Mouse (Mus musculus) neural tube, embryonic 11.5 days (tissue): ENCODE measurements at regions not wholly inside any gene's neighbourhood (a gene's known extent, or its start where the extent isn't known, plus 50 kb on each side); places are given as distances from the start of the nearest gene placed in this dataset.
"Not testable (repeated sequence)": the region's sequence is repeated elsewhere in the genome, so short reads cannot be mapped to it uniquely, and the experiment has no call there.

Experiments used
- ATAC-seq: fragments of 200-750 bp; cut with Nextera tagmentation; 2 replicates; pipeline ENCODE4 v1.8.0; 2017; ENCODE audit warnings: moderate number of reproducible peaks, mild to moderate bottlenecking, moderate TSS enrichment, moderate library complexity; ENCODE audit not compliant: insufficient read depth, low FRiP score, low TSS enrichment
- DNase-seq: peaks from one replicate; pipeline ENCODE4 v3.0.0-alpha.2; 2015; ENCODE audit warnings: low spot score
- H3K27ac ChIP-seq: fragments of 300-500 bp; sonication (generic); 2 replicates; pipeline ENCODE4 v1.5.1; 2014; ENCODE audit warnings: low read depth, mild to moderate bottlenecking, low read length
- H3K27me3 ChIP-seq: fragments of 300-500 bp; sonication (generic); 2 replicates; pipeline ENCODE4 v1.6.1; 2014; ENCODE audit warnings: mild to moderate bottlenecking, low read length, mixed read lengths; ENCODE audit not compliant: control insufficient read depth, insufficient read depth
- H3K36me3 ChIP-seq: fragments of 300-500 bp; sonication (generic); 2 replicates; pipeline ENCODE4 v1.6.1; 2014; ENCODE audit warnings: mild to moderate bottlenecking, low read length, moderate library complexity, mixed read lengths; ENCODE audit not compliant: control insufficient read depth, insufficient read depth
- H3K4me1 ChIP-seq: fragments of 300-500 bp; sonication (generic); 2 replicates; pipeline ENCODE4 v1.6.1; 2014; ENCODE audit warnings: low read length, mixed read lengths; ENCODE audit not compliant: control insufficient read depth, insufficient read depth
- H3K4me2 ChIP-seq: fragments of 300-500 bp; sonication (generic); 2 replicates; pipeline ENCODE4 v1.6.1; 2014; ENCODE audit warnings: low read depth, mild to moderate bottlenecking, moderate library complexity
- H3K4me3 ChIP-seq: fragments of 300-500 bp; sonication (generic); 2 replicates; pipeline ENCODE4 v1.5.1; 2014; ENCODE audit warnings: low read depth, low read length
- H3K9ac ChIP-seq: fragments of 300-500 bp; sonication (generic); 2 replicates; pipeline ENCODE4 v1.6.1; 2014; ENCODE audit warnings: mild to moderate bottlenecking, low read length
- H3K9me3 ChIP-seq: fragments of 300-500 bp; sonication (generic); 2 replicates; pipeline ENCODE4 v1.6.1; 2016; ENCODE audit warnings: low read length; ENCODE audit not compliant: control insufficient read depth
- WGBS: fragments of 180-500 bp; shearing (Covaris S2); extraction: QIAGEN DNeasy Blood & Tissue Kit; methylation state at CpG from one replicate; pipeline ENCODE4 v1.1.7; 2014; 5-methylcytosine and 5-hydroxymethylcytosine counted together

- ATAC-seq (no peak), DNase-seq (no peak)
- no peaks in the 10 kb centered on the region for H3K4me1 ChIP-seq
- WGBS = 74% methylated on average over 2 of the region's 2 CpGs
- H3K4me3 ChIP-seq = no peak overlapping the region
- H3K9ac ChIP-seq = no peak overlapping the region
- H3K4me2 ChIP-seq = no peak overlapping the region
- H3K27ac ChIP-seq = no peak overlapping the region
- no peaks in the 10 kb centered on the region for H3K9me3 ChIP-seq
- no peaks in the 10 kb centered on the region for H3K36me3 ChIP-seq
- H3K27me3 ChIP-seq = no peaks in the 10 kb centered on the region
Observed at GRCm38 (mm10) chr1:8097046-8097445, 3289.4 kb downstream of the Gm37988 start.

- H3K27me3 ChIP-seq, H3K27ac ChIP-seq, H3K9ac ChIP-seq, H3K4me3 ChIP-seq, H3K4me2 ChIP-seq, H3K9me3 ChIP-seq, ATAC-seq, H3K4me1 ChIP-seq, H3K36me3 ChIP-seq: not testable (repeated sequence)
- DNase-seq = peak; percentile 64
- 50% methylated on average over 8 of the region's 8 CpGs for whole genome bisulfite sequencing
Observed at GRCm38 (mm10) chr1:8123021-8123420, 3290.9 kb upstream of the A830018L16Rik start.

GRCm38 (mm10) chr1:8134434-8135433 lies 3279.2 kb upstream of the A830018L16Rik start:
- H3K4me2 ChIP-seq, H3K9ac ChIP-seq, H3K4me1 ChIP-seq, H3K27me3 ChIP-seq, ATAC-seq, H3K4me3 ChIP-seq, H3K36me3 ChIP-seq, DNase-seq, H3K27ac ChIP-seq, H3K9me3 ChIP-seq: not testable (repeated sequence)
- WGBS = 80% methylated on average over 3 of the region's 3 CpGs

- Histone ChIP-seq H3K4me2 (no peak overlapping the region), H3K27ac (no peak overlapping the region), H3K36me3 (no peaks in the 10 kb centered on the region), H3K4me1 (no peaks in the 10 kb centered on the region), H3K9me3 (no peaks in the 10 kb centered on the region), H3K4me3 (no peak overlapping the region), H3K27me3 (no peaks in the 10 kb centered on the region), H3K9ac (no peak overlapping the region)
- ATAC-seq (no peak), DNase-seq (no peak)
- WGBS = 81% methylated on average over 4 of the region's 4 CpGs
Observed at GRCm38 (mm10) chr1:8142583-8142982, 3271.3 kb upstream of the A830018L16Rik start.

- no peak overlapping the region for H3K27ac ChIP-seq
- no peak overlapping the region for H3K4me3 ChIP-seq
- H3K9me3 ChIP-seq = no peaks in the 10 kb centered on the region
- no peaks in the 10 kb centered on the region for H3K4me1 ChIP-seq
- DNase-seq (no peak), ATAC-seq (no peak)
- no peaks in the 10 kb centered on the region for H3K36me3 ChIP-seq
- H3K9ac ChIP-seq = no peak overlapping the region
- no peak overlapping the region for H3K4me2 ChIP-seq
- H3K27me3 ChIP-seq = no peaks in the 10 kb centered on the region
Observed at GRCm38 (mm10) chr1:8173196-8173595, 3240.7 kb upstream of the A830018L16Rik start.
